Mouse (Mus musculus): ENCODE measurements around the gene Ralgps1.

- TF ChIP-seq MAX (IDR thresholded peaks at IDR 0.05; ENCODE audit: low read length): no peak
- no peak for TF ChIP-seq CHD2 (IDR thresholded peaks at IDR 0.05; ENCODE audit: low read length)
- no peak for TF ChIP-seq EP300 (IDR thresholded peaks at IDR 0.05; ENCODE audit: low read length)
- TF ChIP-seq ZNF384 (IDR thresholded peaks at IDR 0.05; ENCODE audit: low read depth, low read length): no peak
- no peak for TF ChIP-seq CTCF (conservative IDR thresholded peaks at IDR 0.05 in 1 of 2, IDR thresholded peaks at IDR 0.05 in 1 of 2; ENCODE audit: low read depth in 2 of 2, low read length in 2 of 2)
- no peak for TF ChIP-seq GABPA (IDR thresholded peaks at IDR 0.05; ENCODE audit: insufficient replicate concordance, low read depth, low read length)
- TF ChIP-seq KAT2A (IDR thresholded peaks at IDR 0.05; ENCODE audit: insufficient replicate concordance, low read length): no peak
- no peak for TF ChIP-seq POLR2A (IDR thresholded peaks at IDR 0.05; ENCODE audit: low read depth, low read length)
- no peak for TF ChIP-seq NELFE (IDR thresholded peaks at IDR 0.05; ENCODE audit: low read depth, low read length)
These were observed 35.5 kb downstream of the Ralgps1 start for GRCm38 (mm10) chr2:33335789-33336188.

Measured in CH12.LX (cell line).